Mouse (Mus musculus) natural killer cell, adult 2 months (primary cell): ENCODE data around the gene Ccrl2.

ENCODE experiments used
- DNase-seq, 2 experiments: peaks; one replicate each; pipeline ENCODE4 v3.0.0; 2022; ENCODE audit warnings: low spot score in 2 of 2

Ccrl2 gene

GRCm38 (mm10) chr9:111056798-111057543 is at the start of gene Ccrl2:
Gene Ccrl2, minus strand, starts transcription at chr9:111057519.
- DNase-seq = peak; percentile 69 to 83

- no peak for DNase-seq
These were observed 46.6 kb upstream of the Ccrl2 start for GRCm38 (mm10) chr9:111103893-111104292.

GRCm38 (mm10) chr9:111103293-111103692 is 46.0 kb upstream of the Ccrl2 start:
- no peak for DNase-seq

- DNase-seq = no peak
These were observed 43.1 kb upstream of the Ccrl2 start for GRCm38 (mm10) chr9:111100406-111100805.

- no peak for DNase-seq
These were observed 40.2 kb upstream of the Ccrl2 start for GRCm38 (mm10) chr9:111097543-111097942.

- DNase-seq = no peak
These were observed 39.4 kb upstream of the Ccrl2 start for GRCm38 (mm10) chr9:111096419-111097326.

- no peak for DNase-seq
These were observed 38.4 kb upstream of the Ccrl2 start for GRCm38 (mm10) chr9:111095710-111096109.

- DNase-seq = no peak
These were observed 37.3 kb upstream of the Ccrl2 start for GRCm38 (mm10) chr9:111094626-111095025.

- DNase-seq = peak; percentile 36 to 56
These were observed 35.8 kb upstream of the Ccrl2 start for GRCm38 (mm10) chr9:111093094-111093493.

GRCm38 (mm10) chr9:111092657-111093056 is 35.3 kb upstream of the Ccrl2 start:
- no peak for DNase-seq

GRCm38 (mm10) chr9:111088886-111089285 is 31.6 kb upstream of the Ccrl2 start:
- no peak for DNase-seq

GRCm38 (mm10) chr9:111087960-111088359 is 30.6 kb upstream of the Ccrl2 start:
- DNase-seq = no peak

GRCm38 (mm10) chr9:111086995-111087606 is 29.8 kb upstream of the Ccrl2 start:
- no peak for DNase-seq

GRCm38 (mm10) chr9:111086137-111086536 is 28.8 kb upstream of the Ccrl2 start:
- DNase-seq = no peak

- DNase-seq = no peak
These were observed 28.0 kb upstream of the Ccrl2 start for GRCm38 (mm10) chr9:111085329-111085728.

GRCm38 (mm10) chr9:111081765-111082164 is 24.4 kb upstream of the Ccrl2 start:
- no peak for DNase-seq

GRCm38 (mm10) chr9:111080801-111081200 is 23.5 kb upstream of the Ccrl2 start:
- DNase-seq = no peak

- DNase-seq = peak in 1 of 2 experiments; percentile 26
These were observed 20.4 kb upstream of the Ccrl2 start for GRCm38 (mm10) chr9:111077745-111078144.

- no peak for DNase-seq
These were observed 15.7 kb upstream of the Ccrl2 start for GRCm38 (mm10) chr9:111072971-111073370.

GRCm38 (mm10) chr9:111072175-111072574 is 14.9 kb upstream of the Ccrl2 start:
- no peak for DNase-seq

GRCm38 (mm10) chr9:111070546-111070961 is 13.2 kb upstream of the Ccrl2 start:
- DNase-seq = peak; percentile 55 to 63

- DNase-seq = no peak
These were observed 9.7 kb upstream of the Ccrl2 start for GRCm38 (mm10) chr9:111067052-111067451.
